9 mouse cellular contexts compared by ENCODE assay signal in the genomic region with DNA sequence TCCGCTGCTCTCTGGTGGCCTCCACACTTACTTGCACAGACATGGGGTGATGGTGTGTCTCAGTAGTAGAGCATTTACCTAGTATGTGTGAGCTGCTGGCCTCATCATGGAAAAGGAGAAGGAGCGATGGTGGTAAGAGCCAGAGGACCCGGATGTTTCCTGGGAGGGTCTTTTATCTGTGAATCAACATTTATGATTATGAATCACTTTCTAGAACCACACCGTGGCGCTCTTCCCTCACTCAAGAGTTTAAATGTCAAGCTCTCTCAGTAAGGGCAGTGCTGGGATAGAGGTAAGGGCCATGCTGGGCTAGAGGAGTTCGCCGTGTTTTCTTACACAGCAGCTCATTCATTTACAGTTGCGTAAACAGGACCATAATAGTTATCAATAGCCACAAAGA. TPM values are rescaled to one million over a fixed set of nuclear protein-coding genes. Genes with fewer than 3 reads are reported as not detected.
A peak's percentile ranks its signal among the peaks of the same experiment; 100 is the strongest.
DNase-seq lines count a peak whose midpoint lies in the region; ATAC-seq and TF ChIP-seq lines count a peak whose summit lies in the region.
"Had no signal": no experiment of that assay in that cellular context is flagged by ENCODE, and none has a peak within 500 bp of the region (broad histone marks: within the 10 kb centered on the region; RNA-seq: fewer than 3 reads in every experiment).

No protein-coding gene starts in this region.

- H3K36me3 ChIP-seq in heart, postnatal 0 days (replicated peaks; ENCODE audit: control insufficient read depth, insufficient read depth, low read length) = no peaks in the 10 kb centered on the region
- H3K36me3 ChIP-seq in heart, embryonic 12.5 days = no peaks in the 10 kb centered on the region
- H3K36me3 ChIP-seq in neural tube, embryonic 15.5 days = no peaks in the 10 kb centered on the region
- H3K36me3 ChIP-seq in lung, postnatal 0 days (ENCODE audit: insufficient read depth, low read length) = no peaks in the 10 kb centered on the region

- H3K4me3 ChIP-seq in heart, postnatal 0 days (ENCODE audit: low read depth, low read length) = no peak overlapping the region
- H3K4me3 ChIP-seq in heart, embryonic 12.5 days = no peak overlapping the region
- H3K4me3 ChIP-seq in neural tube, embryonic 15.5 days (replicated peaks) = no peak overlapping the region
- H3K4me3 ChIP-seq in lung, postnatal 0 days (ENCODE audit: low read depth, low read length) = no peak overlapping the region

- H3K4me2 ChIP-seq in heart, postnatal 0 days (ENCODE audit: low read depth, low read length) = no peak overlapping the region
- H3K4me2 ChIP-seq in heart, embryonic 12.5 days = no peak overlapping the region
- no peak overlapping the region for H3K4me2 ChIP-seq in neural tube, embryonic 15.5 days
- H3K4me2 ChIP-seq in lung, postnatal 0 days (replicated peaks; ENCODE audit: low read depth, low read length) = no peak overlapping the region

- no peaks in the 10 kb centered on the region for H3K9me3 ChIP-seq in heart, postnatal 0 days (replicated peaks; ENCODE audit: control insufficient read depth, low read length)
- H3K9me3 ChIP-seq in heart, embryonic 12.5 days (replicated peaks) = no peaks in the 10 kb centered on the region
- no peaks in the 10 kb centered on the region for H3K9me3 ChIP-seq in neural tube, embryonic 15.5 days (replicated peaks)
- no peaks in the 10 kb centered on the region for H3K9me3 ChIP-seq in lung, postnatal 0 days (ENCODE audit: low read length)

- TF ChIP-seq CTCF in heart, postnatal 0 days (IDR thresholded peaks at IDR 0.05; ENCODE audit: low read depth) = peak; percentile 49
- peak; percentile 71 for TF ChIP-seq CTCF in lung, postnatal 0 days (IDR thresholded peaks at IDR 0.05)

- ATAC-seq in heart, postnatal 0 days (ENCODE audit: insufficient read depth, low read depth) = no peak
- ATAC-seq in heart, embryonic 12.5 days (ENCODE audit: insufficient number of reproducible peaks, low FRiP score) = no peak
- no peak for ATAC-seq in neural tube, embryonic 15.5 days (ENCODE audit: low FRiP score)
- ATAC-seq in lung, postnatal 0 days = peak; percentile 56

- no peak for DNase-seq in heart, postnatal 0 days (ENCODE audit: low spot score)
- peak; percentile 36 for DNase-seq in neural tube, embryonic 10.5 days (ENCODE audit: extremely low spot score, low spot score)
- peak; percentile 25 to 49 for DNase-seq in cerebellum, postnatal 36 days
- DNase-seq in lung, postnatal 0 days (ENCODE audit: low spot score) = peak; percentile 76
- DNase-seq in ovary, adult 18-20 months (ENCODE audit: low spot score) = no peak
- no peak for DNase-seq in ovary, postnatal 14 days (ENCODE audit: low spot score)

- no peak overlapping the region for H3K9ac ChIP-seq in heart, postnatal 0 days (replicated peaks; ENCODE audit: low read depth, low read length)
- no peak overlapping the region for H3K9ac ChIP-seq in heart, embryonic 12.5 days
- no peak overlapping the region for H3K9ac ChIP-seq in neural tube, embryonic 15.5 days (replicated peaks)
- H3K9ac ChIP-seq in lung, postnatal 0 days (replicated peaks; ENCODE audit: low read depth) = no peak overlapping the region
- H3K9ac ChIP-seq: liver, embryonic 14.5 days had no signal

- no peak for TF ChIP-seq EP300 in heart, postnatal 0 days (IDR thresholded peaks at IDR 0.05; ENCODE audit: low read depth)
- no peak for TF ChIP-seq EP300 in lung, postnatal 0 days (IDR thresholded peaks at IDR 0.05)

- H3K27ac ChIP-seq in heart, postnatal 0 days (ENCODE audit: low read depth) = no peak overlapping the region
- no peak overlapping the region for H3K27ac ChIP-seq in heart, embryonic 12.5 days (ENCODE audit: poor library complexity, severe bottlenecking)
- H3K27ac ChIP-seq in neural tube, embryonic 15.5 days (replicated peaks) = no peak overlapping the region
- H3K27ac ChIP-seq in lung, postnatal 0 days (ENCODE audit: low read length) = no peak overlapping the region
- H3K27ac ChIP-seq: liver, embryonic 14.5 days had no signal

- no peaks in the 10 kb centered on the region for H3K4me1 ChIP-seq in heart, postnatal 0 days (ENCODE audit: control insufficient read depth, insufficient read depth)
- H3K4me1 ChIP-seq in heart, embryonic 12.5 days (replicated peaks) = no peaks in the 10 kb centered on the region
- H3K4me1 ChIP-seq in neural tube, embryonic 15.5 days = no peaks in the 10 kb centered on the region
- H3K4me1 ChIP-seq in lung, postnatal 0 days (ENCODE audit: insufficient read depth, low read depth, low read length) = no peaks in the 10 kb centered on the region

- H3K27me3 ChIP-seq in heart, postnatal 0 days (ENCODE audit: control insufficient read depth, insufficient read depth, low read length) = no peaks in the 10 kb centered on the region
- no peaks in the 10 kb centered on the region for H3K27me3 ChIP-seq in heart, embryonic 12.5 days (replicated peaks)
- no peaks in the 10 kb centered on the region; the same call in 1 of the 2 replicates for H3K27me3 ChIP-seq in neural tube, embryonic 15.5 days (replicated peaks)
- no peaks in the 10 kb centered on the region for H3K27me3 ChIP-seq in lung, postnatal 0 days (replicated peaks; ENCODE audit: insufficient read depth, low read length)

- WGBS in heart, postnatal 0 days = 54% methylated on average over 8 of the region's 8 CpGs
- 62% methylated on average over 8 of the region's 8 CpGs for WGBS in heart, embryonic 12.5 days
- 58% methylated on average over 8 of the region's 8 CpGs for WGBS in neural tube, embryonic 15.5 days
- 40% methylated on average over 8 of the region's 8 CpGs for WGBS in lung, postnatal 0 days

RNA-seq across cellular contexts. Expression of a gene that starts 19.2 kb away (rescaled TPM):
- 24.2 and 35.7 TPM in 2 replicates for total RNA-seq in heart, postnatal 0 days (2014; rRNA removed; ENCODE audit: low replicate concordance)
- 15.5 and 16.7 TPM in 2 replicates for polyA plus RNA-seq in heart, postnatal 0 days (2015; fragmentation: Nextera tagmentation; extraction: Ambion mirVana)
- polyA plus RNA-seq in heart, embryonic 12.5 days (2016; fragmentation: Nextera tagmentation; extraction: Ambion mirVana) = 28.0 and 28.7 TPM in 2 replicates
- polyA plus RNA-seq in neural tube, embryonic 15.5 days (2015; fragmentation: Nextera tagmentation; extraction: Ambion mirVana) = 48.9 and 49.8 TPM in 2 replicates
- 19.3 and 22.5 TPM in 2 replicates for polyA plus RNA-seq in lung, postnatal 0 days (2015; fragmentation: Nextera tagmentation; extraction: Ambion mirVana)

Comparison
In these comparisons a context has a peak if more than half of its experiments do, and no peak if none do; other contexts are left out.
1. DNase-seq: peak in neural tube, embryonic 10.5 days (single experiment), cerebellum, postnatal 36 days (2 of 2) and lung, postnatal 0 days (single experiment); none in heart, postnatal 0 days (single experiment), ovary, adult 18-20 months (single experiment) and ovary, postnatal 14 days (single experiment).